Mouse (Mus musculus) megakaryocyte-erythroid progenitor cell, adult 5-6 weeks (primary cell): ENCODE measurements around the gene Tmem268. TPM values are rescaled to one million over a fixed set of nuclear protein-coding genes. Genes with fewer than 3 reads are reported as not detected.

Source experiments
- ATAC-seq: replicated peaks from 2 replicates; pipeline ENCODE4 v1.8.0; 2016; ENCODE audit warnings: mild to moderate bottlenecking, inconsistent platforms; ENCODE audit not compliant: severe bottlenecking, poor library complexity, low FRiP score, low TSS enrichment
- total RNA-seq, 2 experiments: library from RNA; stranded (forward) in 1 of 2; stranded (reverse) in 1 of 2; fragments of 200-1000, 215-1000 nt in 1 of 2; fragments of >200 nt in 1 of 2; fragmentation: Nextera tagmentation in 1 of 2; gene quantifications; 2 replicates each; pipeline ENCODE4 v1.2.3; 2014 to 2017

Tmem268 gene
- total RNA-seq, 2 experiments from 2014 or later, result 5.3 to 9.5 TPM

- ATAC-seq, result no peak
Measured at GRCm38 (mm10) chr4:63589987-63590386, 31.4 kb downstream of the Tmem268 start.

- no peak for ATAC-seq
Measured at GRCm38 (mm10) chr4:63590538-63590937, 32.0 kb downstream of the Tmem268 start.

DNA sequence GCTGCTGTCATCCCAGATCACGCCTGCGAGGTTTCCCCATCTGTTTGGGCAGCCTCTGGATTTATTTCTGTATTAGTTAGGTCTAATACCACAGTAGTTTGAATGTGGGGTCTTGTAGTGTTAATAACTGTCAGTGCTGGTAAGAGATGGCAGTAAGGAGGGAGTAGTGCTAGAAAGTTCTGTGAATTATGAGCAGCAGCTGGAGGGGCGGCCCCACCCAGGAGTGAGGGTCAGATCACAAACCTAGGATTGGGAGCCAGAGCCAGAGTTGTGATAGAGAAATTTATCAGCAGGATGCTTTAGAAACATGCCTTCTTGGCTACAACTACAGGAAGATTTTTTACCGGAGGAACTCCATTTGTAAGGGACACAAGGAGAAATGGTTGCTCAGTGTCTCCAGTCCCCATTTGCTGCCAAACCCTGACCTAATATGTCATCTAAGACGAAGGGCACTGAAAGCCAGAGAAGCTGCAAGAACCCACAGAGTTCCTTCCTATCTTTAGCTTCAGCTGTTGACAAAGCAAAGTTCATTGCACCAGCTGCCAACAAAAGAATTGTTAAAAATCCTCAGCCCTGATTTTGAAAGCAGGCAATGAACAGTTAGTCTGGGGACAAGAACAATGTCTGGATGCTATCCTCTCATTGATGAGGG lies 36.0 kb downstream of the Tmem268 start:
- no peak for ATAC-seq

GRCm38 (mm10) chr4:63595259-63595658 lies 36.7 kb downstream of the Tmem268 start:
- ATAC-seq, result no peak

- no peak for ATAC-seq
Measured at GRCm38 (mm10) chr4:63596010-63596409, 37.4 kb downstream of the Tmem268 start.

GRCm38 (mm10) chr4:63600786-63601185 lies 42.2 kb downstream of the Tmem268 start:
- ATAC-seq, result no peak

DNA sequence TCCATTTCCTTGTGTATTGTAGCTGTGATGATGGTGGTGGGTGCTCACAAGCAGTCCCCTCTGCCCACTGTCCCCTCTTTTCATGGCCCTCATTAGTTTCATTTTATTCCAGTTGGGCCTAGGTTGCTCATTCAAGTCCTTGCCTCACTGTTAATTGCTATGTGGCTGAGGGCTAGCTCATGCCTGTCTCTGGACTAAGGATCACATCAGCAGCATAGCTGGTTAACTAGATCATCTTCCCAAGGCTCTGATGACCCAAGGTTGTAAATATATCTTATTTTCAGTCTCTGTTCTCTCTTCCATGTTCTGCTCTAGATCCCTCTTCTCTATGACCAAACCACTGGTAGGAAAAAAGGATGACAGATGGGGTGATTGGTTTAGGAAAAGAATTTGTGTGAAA lies 42.7 kb downstream of the Tmem268 start:
- ATAC-seq, result no peak

GRCm38 (mm10) chr4:63604945-63605344 lies 46.4 kb downstream of the Tmem268 start, which contains the start of gene Gm11213:
Gene Gm11213, minus strand, starts transcription at chr4:63605261.
- no peak for ATAC-seq

DNA sequence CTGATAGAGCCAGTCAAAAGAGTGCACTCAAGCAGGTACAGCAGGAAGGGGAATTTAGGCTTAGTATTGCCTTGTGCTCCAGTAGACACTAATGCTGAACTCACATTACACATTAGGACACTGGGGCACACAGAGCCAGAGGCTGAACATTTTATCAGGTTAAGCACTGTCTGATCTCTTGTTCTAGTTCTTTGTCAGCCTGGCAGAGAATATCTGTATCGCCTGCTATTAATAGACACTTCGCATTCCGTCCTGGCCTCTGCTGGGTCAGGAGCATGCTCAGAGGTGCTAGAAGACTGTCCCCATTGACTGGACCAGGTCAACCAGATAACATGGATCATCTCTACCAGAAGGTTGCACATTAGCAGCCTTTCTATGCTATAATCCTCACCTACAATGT lies 47.0 kb downstream of the Tmem268 start:
- no peak for ATAC-seq

- ATAC-seq, result no peak
Measured at GRCm38 (mm10) chr4:63605968-63606367, 47.4 kb downstream of the Tmem268 start.

DNA sequence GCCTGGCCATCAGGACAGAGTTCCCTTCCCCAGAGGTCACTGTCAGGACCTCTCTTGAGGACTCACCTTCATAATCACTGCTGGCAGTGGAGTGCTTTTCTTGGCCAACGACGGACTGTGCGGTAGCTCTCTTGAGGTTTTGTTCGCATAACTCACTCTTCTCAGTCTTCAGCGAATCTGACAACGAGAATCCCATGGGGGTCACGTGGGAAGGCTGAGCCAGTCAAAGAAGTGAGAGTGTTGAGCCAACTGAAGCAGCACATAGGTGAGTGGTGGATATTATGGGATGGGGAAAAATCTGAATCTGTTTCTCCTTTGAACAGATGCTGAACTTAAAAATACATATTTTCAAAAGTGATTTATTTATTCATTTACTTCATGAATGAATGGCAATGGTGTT lies 49.8 kb downstream of the Tmem268 start:
- no peak for ATAC-seq

GRCm38 (mm10) chr4:63621861-63622260 lies 63.3 kb downstream of the Tmem268 start:
- ATAC-seq, result no peak

- ATAC-seq, result no peak
Measured at GRCm38 (mm10) chr4:63622378-63622835, 63.8 kb downstream of the Tmem268 start, which contains the start of gene Tex48. Gene Tex48, minus strand, starts transcription at chr4:63622428.

GRCm38 (mm10) chr4:63625563-63626080 lies 67.0 kb downstream of the Tmem268 start:
- peak; percentile 55; the same call in 1 of the 2 replicates for ATAC-seq

- no peak for ATAC-seq
Measured at GRCm38 (mm10) chr4:63627111-63627510, 68.5 kb downstream of the Tmem268 start.

DNA sequence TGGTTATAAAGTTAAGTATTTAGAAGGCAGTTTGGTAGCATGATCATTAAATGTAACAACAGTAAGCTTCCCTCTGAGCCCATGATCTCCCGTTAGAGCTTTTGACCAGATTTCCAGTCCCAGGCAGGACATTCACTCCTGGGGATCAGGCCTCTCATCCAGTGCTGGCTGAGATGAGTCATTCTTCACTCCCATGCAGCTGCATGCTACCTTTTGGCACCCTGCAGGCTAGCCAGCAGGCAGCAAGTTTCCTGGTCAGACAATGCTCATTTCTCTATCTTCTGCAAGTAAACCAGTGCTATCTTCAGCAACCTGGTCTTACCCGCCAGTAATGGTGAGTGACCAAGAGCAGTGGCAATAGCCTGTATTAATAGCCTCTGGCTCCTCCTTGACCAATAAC lies 74.6 kb downstream of the Tmem268 start:
- ATAC-seq, result no peak

Other genes starting within 250 kb of the Tmem268 start
- not detected in 2 replicates for gene Orm1, start 214.2 kb upstream of the Tmem268 start, total RNA-seq (2014; fragmentation: Nextera tagmentation)
- 5.1 TPM in 1 of 2 replicates, not detected in the other for gene Orm1, start 214.2 kb upstream of the Tmem268 start, total RNA-seq (2017)
- not detected in 2 replicates for gene Orm3, start 202.6 kb upstream of the Tmem268 start, total RNA-seq (2014; fragmentation: Nextera tagmentation)
- gene Orm3, start 202.6 kb upstream of the Tmem268 start, total RNA-seq (2017), result not detected in 2 replicates
- not detected in 2 replicates for gene Orm2, start 196.3 kb upstream of the Tmem268 start, total RNA-seq (2014; fragmentation: Nextera tagmentation)
- gene Orm2, start 196.3 kb upstream of the Tmem268 start, total RNA-seq (2017), result not detected in 2 replicates
- gene Akna, start 155.4 kb upstream of the Tmem268 start, total RNA-seq (2014; fragmentation: Nextera tagmentation), result 29.6 and 30.1 TPM in 2 replicates
- gene Akna, start 155.4 kb upstream of the Tmem268 start, total RNA-seq (2017), result 3.0 and 5.7 TPM in 2 replicates
- 0.15 and 0.82 TPM in 2 replicates for gene Whrn, start 62.8 kb upstream of the Tmem268 start, total RNA-seq (2014; fragmentation: Nextera tagmentation)
- gene Whrn, start 62.8 kb upstream of the Tmem268 start, total RNA-seq (2017), result not detected in 2 replicates
- 58.7 and 92.6 TPM in 2 replicates for gene Atp6v1g1, start 14.0 kb upstream of the Tmem268 start, total RNA-seq (2014; fragmentation: Nextera tagmentation)
- gene Atp6v1g1, start 14.0 kb upstream of the Tmem268 start, total RNA-seq (2017), result 57.0 and 85.8 TPM in 2 replicates
- not detected in 2 replicates for gene Gm11213, start 46.5 kb downstream of the Tmem268 start, total RNA-seq (2014; fragmentation: Nextera tagmentation)
- gene Gm11213, start 46.5 kb downstream of the Tmem268 start, total RNA-seq (2017), result not detected in 2 replicates
- gene Tex48, start 63.6 kb downstream of the Tmem268 start, total RNA-seq (2014; fragmentation: Nextera tagmentation), result not detected in 2 replicates
- gene Tex48, start 63.6 kb downstream of the Tmem268 start, total RNA-seq (2017), result not detected in 2 replicates
- not detected in 2 replicates for gene Gm11214, start 104.6 kb downstream of the Tmem268 start, total RNA-seq (2014; fragmentation: Nextera tagmentation)
- not detected in 2 replicates for gene Gm11214, start 104.6 kb downstream of the Tmem268 start, total RNA-seq (2017)
- gene Tnfsf15, start 186.3 kb downstream of the Tmem268 start, total RNA-seq (2014; fragmentation: Nextera tagmentation), result not detected in 2 replicates
- gene Tnfsf15, start 186.3 kb downstream of the Tmem268 start, total RNA-seq (2017), result not detected in 2 replicates